Mouse (Mus musculus) bone marrow macrophage, adult 2 months (primary cell): ENCODE data around the gene Foxo4.

Experiments used
- CTCF ChIP-seq: IDR thresholded peaks from 2 replicates; pipeline ENCODE4 v1.5.1; 2012; ENCODE audit warnings: low read depth, mild to moderate bottlenecking, low read length, moderate library complexity
- POLR2A ChIP-seq: IDR thresholded peaks from 2 replicates; pipeline ENCODE4 v1.6.1; 2012; ENCODE audit warnings: mild to moderate bottlenecking, low read depth, low read length, borderline replicate concordance

- TF ChIP-seq CTCF (no peak), POLR2A (no peak)
Observed at GRCm38 (mm10) chrX:101299055-101299454, 44.7 kb downstream of the Foxo4 start, which contains the start of gene Nlgn3.
